Mouse (Mus musculus): ENCODE data around the gene Tmbim6.

DNA sequence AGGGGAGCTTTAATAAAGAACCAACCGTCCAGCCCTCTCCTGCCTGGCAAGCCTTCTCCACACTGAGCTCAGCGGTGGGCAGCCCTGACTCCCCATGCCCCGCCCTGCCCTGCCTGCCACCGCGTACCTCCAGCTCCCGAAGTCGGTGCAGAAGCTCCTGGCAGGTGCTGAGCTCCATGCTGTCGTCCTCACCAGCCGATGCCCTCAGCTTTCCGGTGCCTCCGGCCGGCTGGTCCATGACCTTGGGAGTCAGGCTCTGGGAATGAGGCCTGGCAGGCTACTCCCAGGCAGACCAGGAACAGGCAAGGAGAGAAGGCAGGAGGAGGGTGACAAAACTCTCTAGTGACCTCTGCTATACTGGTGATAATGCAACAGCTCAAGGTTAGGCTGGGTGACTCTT lies 41.2 kb downstream of the Tmbim6 start:
- no peak for TF ChIP-seq CTCF (IDR thresholded peaks at IDR 0.05; ENCODE audit: extremely low read depth, insufficient read depth, low read length)
- no peak for TF ChIP-seq POLR2A (IDR thresholded peaks at IDR 0.05; ENCODE audit: extremely low read depth, insufficient read depth, low read length)
